Mouse (Mus musculus) B cell, adult 2 months (primary cell): ENCODE measurements around the gene Zic5.

Experiments used
- DNase-seq, 2 experiments: peaks; one replicate each; pipeline ENCODE4 v3.0.0; 2022

Zic5 gene

DNA sequence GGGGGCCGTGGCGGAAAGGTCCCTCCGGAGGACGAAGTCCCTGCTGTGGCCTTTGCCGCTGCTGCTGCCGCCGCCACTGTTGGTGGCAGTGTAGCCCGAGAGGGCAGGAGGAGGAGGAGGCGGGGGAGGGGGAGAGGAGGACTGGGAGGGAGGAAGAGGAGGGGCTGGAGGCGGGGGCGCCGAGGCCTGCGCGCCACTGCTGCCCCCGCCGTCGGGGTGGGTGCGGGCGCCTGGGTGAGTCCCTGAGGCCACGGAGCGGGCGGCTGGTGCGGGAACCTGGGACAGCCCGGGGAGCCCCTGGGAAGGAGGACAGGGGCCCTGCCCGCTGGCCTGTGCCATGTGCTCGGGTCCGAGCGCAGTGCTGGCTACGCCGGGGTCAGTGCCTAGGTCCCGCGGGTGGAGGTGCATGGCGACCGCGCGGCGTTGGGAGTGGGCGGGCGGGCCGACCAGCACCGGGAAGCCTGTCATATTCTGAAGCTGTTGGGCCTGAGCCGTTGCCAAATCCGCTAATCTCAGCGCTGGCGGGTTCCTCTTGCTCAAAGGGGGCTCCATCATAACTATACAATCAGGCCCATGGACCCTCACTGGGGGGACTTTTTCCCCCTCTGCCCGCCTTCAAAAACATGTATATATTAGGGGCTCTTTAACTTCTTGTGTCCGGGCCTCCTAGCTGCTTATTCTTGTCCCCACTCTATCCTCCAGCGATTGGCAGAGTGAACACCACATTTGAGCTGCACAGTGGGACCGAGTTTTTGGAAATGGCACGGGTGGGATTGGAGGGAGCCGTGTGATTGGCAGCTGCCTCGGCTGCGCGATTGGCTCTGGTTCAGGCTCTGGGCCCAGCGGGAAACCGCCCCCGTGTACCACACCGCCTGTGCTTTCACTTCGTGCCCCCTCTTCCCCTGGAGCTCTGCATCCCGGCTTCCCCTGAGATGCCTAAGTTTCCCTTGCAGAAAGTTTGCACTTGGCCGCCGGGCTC is at the start of gene Zic5:
Gene Zic5 (minus strand): TSS at position 915 of the 979 bp plus-strand sequence.
- peak in 1 of 2 experiments; percentile 47 for DNase-seq

GRCm38 (mm10) chr14:122513511-122514036 is 48.1 kb upstream of the Zic5 start:
- no peak for DNase-seq

- no peak for DNase-seq
Observed at GRCm38 (mm10) chr14:122511519-122511918, 46.0 kb upstream of the Zic5 start.

DNA sequence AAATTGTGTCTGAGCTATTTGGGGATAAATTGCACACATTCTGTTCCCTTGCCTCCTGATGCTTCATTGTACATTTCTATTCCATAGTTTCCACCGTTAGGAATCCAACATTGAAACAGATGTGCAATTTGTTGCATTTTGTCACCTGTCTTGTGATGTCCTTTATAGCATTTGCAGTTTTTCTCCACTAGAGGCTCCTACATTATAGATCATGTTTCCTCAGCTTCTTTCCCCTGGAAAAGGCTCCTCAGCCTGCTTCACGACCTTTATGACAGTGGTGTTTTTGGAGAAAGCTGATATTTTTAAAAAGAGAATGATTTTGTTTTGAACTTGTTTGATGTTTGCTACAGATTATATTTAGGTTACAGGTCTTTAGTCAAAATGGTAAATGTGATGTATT is 43.6 kb upstream of the Zic5 start:
- no peak for DNase-seq

- no peak for DNase-seq
Observed at GRCm38 (mm10) chr14:122492015-122492414, 26.5 kb upstream of the Zic5 start.

DNA sequence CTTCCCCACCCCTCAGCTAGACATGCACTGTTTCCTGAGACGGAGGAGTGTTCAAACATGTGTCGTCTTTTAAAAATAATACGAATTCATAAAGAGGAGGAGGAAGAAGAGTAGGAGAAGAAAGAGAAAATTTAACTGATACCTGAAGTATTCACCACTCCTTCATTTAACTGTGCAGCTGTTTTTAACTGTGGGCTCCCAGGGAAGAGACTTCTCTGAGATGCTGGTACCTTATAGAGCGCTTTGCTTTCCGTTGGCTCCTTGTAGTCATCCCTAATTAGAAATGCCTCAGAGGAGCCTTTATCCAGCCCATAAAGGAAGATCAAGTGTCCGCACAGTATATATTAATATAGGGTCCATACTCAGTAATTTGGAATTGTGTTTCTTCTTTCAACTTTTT is 26.0 kb upstream of the Zic5 start:
- no peak for DNase-seq

GRCm38 (mm10) chr14:122490441-122491328 is 25.2 kb upstream of the Zic5 start, which contains the start of gene Gm10837:
Gene Gm10837 (plus strand): TSS chr14:122490586.
- peak; percentile 28 to 51 for DNase-seq

- peak; percentile 19 to 32 for DNase-seq
Observed at GRCm38 (mm10) chr14:122489686-122490414, 24.4 kb upstream of the Zic5 start.

- DNase-seq = peak; percentile 19 to 43
Observed at GRCm38 (mm10) chr14:122489041-122489440, 23.6 kb upstream of the Zic5 start.

DNA sequence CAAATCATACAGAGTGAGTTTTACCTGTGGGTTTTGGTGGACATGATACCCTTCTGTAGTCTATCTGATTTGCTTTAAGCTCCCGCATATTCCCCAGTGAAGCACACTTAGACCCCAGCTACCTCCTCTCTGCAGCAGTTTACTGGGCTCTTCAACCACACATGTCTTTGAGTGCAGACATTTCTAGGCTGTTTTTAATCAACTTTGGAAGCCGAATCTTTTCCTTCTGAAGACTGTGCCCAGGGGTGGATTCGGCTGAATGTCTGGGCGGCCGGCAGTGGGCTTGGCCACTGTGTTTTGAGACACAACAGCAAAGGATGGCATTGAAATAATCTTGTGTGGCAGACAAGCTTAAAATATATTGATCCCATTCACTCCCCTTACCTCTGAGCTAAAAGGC is 21.9 kb upstream of the Zic5 start:
- DNase-seq = no peak

GRCm38 (mm10) chr14:122486611-122487010 is 21.1 kb upstream of the Zic5 start:
- DNase-seq = no peak

- peak; percentile 21 to 44 for DNase-seq
Observed at GRCm38 (mm10) chr14:122485635-122486181, 20.2 kb upstream of the Zic5 start.

DNA sequence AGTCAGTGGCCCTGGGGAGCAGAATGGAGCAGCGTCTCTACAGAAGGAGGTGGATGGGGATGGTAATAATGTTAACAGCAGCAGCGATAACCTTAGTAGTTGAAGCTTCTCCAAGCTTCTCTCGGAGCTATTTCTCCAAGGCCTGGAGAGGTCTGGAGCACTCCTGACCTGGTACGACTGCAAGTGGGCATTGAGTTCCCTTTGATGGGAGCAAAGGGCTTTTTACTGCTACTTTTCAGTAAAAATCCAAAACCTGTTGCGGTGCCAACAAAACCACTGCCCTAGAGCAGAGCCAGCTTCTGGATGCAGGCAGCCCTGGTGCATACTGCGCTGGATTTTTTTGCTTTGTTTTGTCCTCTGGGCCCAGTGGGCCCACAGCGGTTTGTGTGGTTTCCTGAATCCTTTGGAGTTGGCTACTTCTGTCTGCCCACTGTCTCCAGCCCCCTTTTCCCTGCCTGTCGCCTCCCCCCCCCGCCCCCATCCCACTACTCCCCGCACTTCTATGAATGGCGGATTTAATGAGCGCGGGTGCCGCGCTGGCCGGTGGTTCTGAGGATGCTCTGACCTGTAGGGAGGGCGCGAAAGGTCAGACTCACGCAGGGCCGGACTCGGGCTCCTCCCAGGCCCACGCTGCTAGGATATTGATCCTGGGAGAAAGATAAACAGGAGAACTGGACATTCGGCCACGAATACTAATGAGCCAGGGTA is 19.5 kb upstream of the Zic5 start:
- DNase-seq = no peak

GRCm38 (mm10) chr14:122484458-122484843 is 19.0 kb upstream of the Zic5 start:
- DNase-seq = no peak

DNA sequence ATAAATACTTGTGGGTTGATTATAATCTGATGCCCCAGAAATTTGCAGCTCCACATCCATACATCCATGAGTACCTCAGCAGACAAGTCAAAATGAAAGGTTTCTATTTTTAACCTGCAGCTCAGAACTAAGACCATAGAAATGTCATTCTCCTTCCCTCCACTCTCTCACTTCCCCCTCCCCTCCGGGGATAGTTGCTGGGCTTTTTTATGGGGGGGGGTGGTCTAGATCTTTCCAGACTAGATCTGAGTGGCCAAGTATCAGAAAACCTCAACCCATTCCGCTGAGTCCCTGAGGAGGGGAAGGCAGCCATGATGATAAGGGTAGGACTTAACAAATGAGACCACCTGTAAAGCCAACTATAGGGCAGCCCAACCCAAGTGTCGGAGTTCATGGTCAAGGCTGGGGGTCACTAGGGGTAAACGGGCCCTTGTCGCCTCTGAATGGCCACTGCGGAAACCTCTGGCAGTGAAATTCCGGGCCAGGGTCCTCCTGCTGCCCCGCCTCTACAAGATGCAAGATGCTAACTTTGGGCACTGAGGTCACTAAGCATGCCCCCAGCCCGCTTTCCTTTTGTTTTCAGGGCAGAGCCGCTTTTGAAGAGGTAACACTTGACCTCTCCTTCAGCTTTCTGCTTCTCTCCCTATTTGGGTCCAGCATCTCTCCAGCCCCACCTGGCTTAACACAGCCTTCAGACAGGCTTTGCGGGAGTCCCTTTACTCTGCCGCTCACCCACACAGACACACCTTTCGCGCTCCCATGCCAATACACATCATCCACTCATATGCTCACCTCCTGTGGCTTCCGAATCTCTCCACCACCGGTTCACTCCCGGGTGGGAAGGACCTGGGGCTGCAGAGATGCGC is 18.3 kb upstream of the Zic5 start:
- no peak for DNase-seq

- no peak for DNase-seq
Observed at GRCm38 (mm10) chr14:122483024-122483385, 17.5 kb upstream of the Zic5 start.

- DNase-seq = peak; percentile 17 to 33
Observed at GRCm38 (mm10) chr14:122482081-122483023, 16.9 kb upstream of the Zic5 start.

DNA sequence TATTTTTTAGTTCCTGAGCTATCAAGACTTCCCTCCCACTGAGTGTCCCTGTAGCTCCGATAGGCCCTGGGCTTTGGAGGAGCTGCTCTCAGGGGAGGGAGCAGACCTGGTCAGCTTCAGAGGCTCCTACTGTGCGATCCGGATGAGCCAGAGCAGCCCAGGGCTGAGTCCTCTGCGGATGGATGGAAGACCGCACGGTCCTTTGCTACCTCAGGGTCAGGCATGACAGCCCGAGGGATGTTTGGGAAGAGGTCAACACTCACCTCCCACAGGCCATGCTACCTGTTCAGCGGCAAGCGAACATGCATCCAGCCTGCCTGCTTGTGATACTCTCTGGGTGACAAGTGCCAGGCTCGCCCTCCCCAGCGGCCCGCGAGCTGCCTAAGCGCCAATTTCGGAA is 15.7 kb upstream of the Zic5 start:
- no peak for DNase-seq

- DNase-seq = no peak
Observed at GRCm38 (mm10) chr14:122480355-122480754, 14.9 kb upstream of the Zic5 start.
